Comparison of ENCODE assay signal across 8 mouse cellular contexts in the genomic region with DNA sequence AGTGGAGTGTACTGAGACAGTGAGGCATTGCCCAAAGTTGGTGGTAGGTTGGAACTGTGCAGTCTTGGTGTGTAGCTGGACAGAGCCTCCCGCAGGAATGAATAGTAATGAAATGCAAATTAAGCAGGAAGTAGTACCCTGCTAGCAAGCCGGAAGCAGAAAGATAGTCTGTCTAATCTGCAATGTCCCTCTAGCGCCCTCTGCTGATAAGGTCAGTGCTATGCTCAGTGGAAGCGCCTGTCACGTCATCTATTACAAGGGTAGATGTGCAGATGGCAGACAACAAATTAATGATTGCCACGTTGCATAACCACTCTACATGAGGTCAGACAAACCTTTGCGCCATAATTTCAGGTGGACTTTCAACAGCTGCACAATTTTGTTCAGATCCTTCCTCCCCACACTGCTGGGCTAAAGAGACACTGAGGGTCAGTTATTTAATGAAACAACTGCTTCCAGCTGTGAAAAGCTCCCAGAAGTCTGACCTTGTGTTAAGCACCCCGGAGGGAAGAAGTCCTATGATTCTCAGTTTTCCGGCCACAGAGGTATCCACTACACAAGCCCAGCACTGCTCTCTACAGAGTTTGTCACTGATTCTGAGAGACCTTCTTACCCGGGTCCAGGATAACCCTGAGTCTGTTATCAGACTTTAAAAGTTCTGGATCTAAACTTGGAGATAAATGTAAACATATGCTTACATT.
A peak's percentile ranks its signal among the peaks of the same experiment; 100 is the strongest.
DNase-seq lines count a peak whose midpoint lies in the region; ATAC-seq and TF ChIP-seq lines count a peak whose summit lies in the region.

No protein-coding gene starts in this region.

- ATAC-seq in midbrain, embryonic 11.5 days (ENCODE audit: low FRiP score) = no peak
- no peak for ATAC-seq in midbrain, embryonic 16.5 days
- peak; percentile 84 to 88 for ATAC-seq in hematopoietic stem cell, adult 5-6 weeks (replicated peaks in 1 of 2; ENCODE audit: insufficient read depth in 1 of 2, low FRiP score in 2 of 2, low TSS enrichment in 1 of 2, low read depth in 1 of 2, poor library complexity in 2 of 2, severe bottlenecking in 2 of 2)
- no peak for ATAC-seq in limb, embryonic 14.5 days (ENCODE audit: low FRiP score, low read depth)

- TF ChIP-seq POLR2A in limb, embryonic 14.5 days (IDR thresholded peaks at IDR 0.05; ENCODE audit: borderline replicate concordance, extremely low read depth, insufficient read depth, insufficient read length) = no peak
- no peak for TF ChIP-seq POLR2A in small intestine, adult 2 months (IDR thresholded peaks at IDR 0.05; ENCODE audit: low read depth, low read length)

- no peak overlapping the region for H3K9ac ChIP-seq in midbrain, embryonic 11.5 days (ENCODE audit: low read length)
- no peak overlapping the region for H3K9ac ChIP-seq in midbrain, embryonic 16.5 days (ENCODE audit: low read depth, low read length)
- no peak overlapping the region for H3K9ac ChIP-seq in limb, embryonic 14.5 days (ENCODE audit: low read depth, low read length, severe bottlenecking)

- H3K27ac ChIP-seq in midbrain, embryonic 11.5 days (ENCODE audit: low read depth, low read length) = no peak overlapping the region
- H3K27ac ChIP-seq in midbrain, embryonic 16.5 days (ENCODE audit: low read length) = no peak overlapping the region
- H3K27ac ChIP-seq in limb, embryonic 14.5 days (replicated peaks; ENCODE audit: low read depth, low read length) = no peak overlapping the region
- H3K27ac ChIP-seq in small intestine, adult 2 months (ENCODE audit: insufficient read depth, low read depth, low read length) = peak overlapping the region; percentile 15; the same call in 1 of the 2 replicates

- no peaks in the 10 kb centered on the region; the same call in 1 of the 2 replicates for H3K9me3 ChIP-seq in midbrain, embryonic 11.5 days (ENCODE audit: control insufficient read depth, low read length)
- H3K9me3 ChIP-seq in midbrain, embryonic 16.5 days (replicated peaks; ENCODE audit: control insufficient read depth, low read length, poor library complexity, severe bottlenecking) = peaks cover 10% of the 10 kb centered on the region; the same call in 1 of the 2 replicates
- H3K9me3 ChIP-seq in limb, embryonic 14.5 days (ENCODE audit: control insufficient read depth, low read length) = peaks cover 9% of the 10 kb centered on the region

- WGBS in midbrain, embryonic 11.5 days = 65% methylated on average over 10 of the region's 10 CpGs
- WGBS in midbrain, embryonic 16.5 days = 68% methylated on average over 10 of the region's 10 CpGs
- WGBS in limb, embryonic 14.5 days = 49% methylated on average over 10 of the region's 10 CpGs
- WGBS in small intestine, adult 2 months = 45% methylated on average over 10 of the region's 10 CpGs

- H3K27me3 ChIP-seq in midbrain, embryonic 11.5 days (ENCODE audit: control insufficient read depth, insufficient read depth, low read length) = no peaks in the 10 kb centered on the region
- H3K27me3 ChIP-seq in midbrain, embryonic 16.5 days (ENCODE audit: control insufficient read depth, insufficient read depth, low read depth, low read length) = no peaks in the 10 kb centered on the region
- no peaks in the 10 kb centered on the region for H3K27me3 ChIP-seq in limb, embryonic 14.5 days (ENCODE audit: control insufficient read depth, insufficient read depth, low read length)
- H3K27me3 ChIP-seq in small intestine, adult 2 months (ENCODE audit: control insufficient read depth, insufficient read depth, low read length) = no peaks in the 10 kb centered on the region

- no peaks in the 10 kb centered on the region for H3K4me1 ChIP-seq in midbrain, embryonic 11.5 days (ENCODE audit: control insufficient read depth, insufficient read depth, low read length)
- H3K4me1 ChIP-seq in midbrain, embryonic 16.5 days (ENCODE audit: control insufficient read depth, insufficient read depth, low read length) = no peaks in the 10 kb centered on the region
- peaks cover 3% of the 10 kb centered on the region; the same call in 1 of the 2 replicates for H3K4me1 ChIP-seq in limb, embryonic 14.5 days (ENCODE audit: control insufficient read depth, insufficient read depth, low read length)
- H3K4me1 ChIP-seq in small intestine, adult 2 months (ENCODE audit: control insufficient read depth, insufficient read depth, insufficient read length, low read length) = no peaks in the 10 kb centered on the region; the same call in 1 of the 2 replicates

- H3K36me3 ChIP-seq in midbrain, embryonic 11.5 days (ENCODE audit: control insufficient read depth, insufficient read depth, low read length) = no peaks in the 10 kb centered on the region
- H3K36me3 ChIP-seq in midbrain, embryonic 16.5 days (ENCODE audit: control insufficient read depth, insufficient read depth, low read length) = no peaks in the 10 kb centered on the region
- no peaks in the 10 kb centered on the region for H3K36me3 ChIP-seq in limb, embryonic 14.5 days (ENCODE audit: control insufficient read depth, insufficient read depth, low read length)
- no peaks in the 10 kb centered on the region for H3K36me3 ChIP-seq in small intestine, adult 2 months (ENCODE audit: control insufficient read depth, insufficient read depth, low read length)

- peak; percentile 30 for DNase-seq in adrenal gland, postnatal 10 days
- no peak for DNase-seq in adrenal gland, adult 8-10 months
- DNase-seq in midbrain, embryonic 11.5 days (ENCODE audit: low spot score, missing footprints) = peak; percentile 85
- DNase-seq in limb, embryonic 14.5 days (ENCODE audit: low spot score) = peak; percentile 45
- no peak for DNase-seq in spleen, adult 18-20 months

- H3K4me3 ChIP-seq in midbrain, embryonic 11.5 days (ENCODE audit: low read depth, low read length) = no peak overlapping the region
- H3K4me3 ChIP-seq in midbrain, embryonic 16.5 days (ENCODE audit: low read depth, low read length) = no peak overlapping the region
- no peak overlapping the region for H3K4me3 ChIP-seq in limb, embryonic 14.5 days (replicated peaks; ENCODE audit: low read length)
- no peak overlapping the region for H3K4me3 ChIP-seq in small intestine, adult 2 months (ENCODE audit: low read depth, low read length)

- TF ChIP-seq CTCF in small intestine, adult 2 months (IDR thresholded peaks at IDR 0.05; ENCODE audit: extremely low read depth, insufficient read length, insufficient replicate concordance, low read depth, low read length) = peak; percentile 56; the same call in 1 of the 2 replicates

- no peak overlapping the region for H3K4me2 ChIP-seq in midbrain, embryonic 11.5 days
- no peak overlapping the region for H3K4me2 ChIP-seq in midbrain, embryonic 16.5 days (ENCODE audit: low read length)
- no peak overlapping the region for H3K4me2 ChIP-seq in limb, embryonic 14.5 days (replicated peaks; ENCODE audit: low read depth, low read length, severe bottlenecking)

Comparison
In these comparisons a context has a peak if more than half of its experiments do, and no peak if none do; other contexts are left out.
1. DNase-seq: peak in adrenal gland, postnatal 10 days (single experiment), midbrain, embryonic 11.5 days (single experiment) and limb, embryonic 14.5 days (single experiment); none in adrenal gland, adult 8-10 months (single experiment) and spleen, adult 18-20 months (0 of 2).
2. ATAC-seq: peak in hematopoietic stem cell, adult 5-6 weeks (2 of 2); none in midbrain, embryonic 11.5 days (single experiment), midbrain, embryonic 16.5 days (single experiment) and limb, embryonic 14.5 days (single experiment).